Mouse (Mus musculus): ENCODE data around the gene Mal. TPM values are rescaled to one million over a fixed set of nuclear protein-coding genes. Genes with fewer than 3 reads are reported as not detected.
A peak's percentile ranks its signal among the peaks of the same experiment; 100 is the strongest.
"Not testable (repeated sequence)": the region's sequence is repeated elsewhere in the genome, so short reads cannot be mapped to it uniquely, and the experiment has no call there.

Mal gene
- total RNA-seq, 1 experiment from 2014 or later = 5.9 TPM

GRCm38 (mm10) chr2:127625659-127626058 lies 30.8 kb downstream of the Mal start:
- no peak for DNase-seq

- no peak for DNase-seq
Measured at GRCm38 (mm10) chr2:127624786-127625185, 31.7 kb downstream of the Mal start.

GRCm38 (mm10) chr2:127622065-127622464 lies 34.4 kb downstream of the Mal start:
- DNase-seq = no peak

- DNase-seq = no peak
Measured at GRCm38 (mm10) chr2:127619311-127619710, 37.2 kb downstream of the Mal start.

GRCm38 (mm10) chr2:127612288-127612687 lies 44.2 kb downstream of the Mal start:
- no peak for DNase-seq

GRCm38 (mm10) chr2:127611386-127611785 lies 45.1 kb downstream of the Mal start:
- DNase-seq = no peak

GRCm38 (mm10) chr2:127608986-127609385 lies 47.5 kb downstream of the Mal start:
- no peak for DNase-seq

- no peak for DNase-seq
Measured at GRCm38 (mm10) chr2:127608234-127608633, 48.3 kb downstream of the Mal start.

- DNase-seq = no peak
Measured at GRCm38 (mm10) chr2:127605203-127605602, 51.3 kb downstream of the Mal start.

- DNase-seq = not testable (repeated sequence)
Measured at GRCm38 (mm10) chr2:127603383-127603782, 53.1 kb downstream of the Mal start.

- no peak for DNase-seq
Measured at GRCm38 (mm10) chr2:127590840-127591239, 65.7 kb downstream of the Mal start.

- DNase-seq = no peak
Measured at GRCm38 (mm10) chr2:127590204-127590603, 66.3 kb downstream of the Mal start.

GRCm38 (mm10) chr2:127588897-127589296 lies 67.6 kb downstream of the Mal start:
- DNase-seq = no peak

- DNase-seq = no peak
Measured at GRCm38 (mm10) chr2:127587514-127587844, 69.0 kb downstream of the Mal start.

GRCm38 (mm10) chr2:127586694-127587513 lies 69.6 kb downstream of the Mal start, which contains the start of the genes Zfp661 and Mrps5:
Gene Zfp661 (minus strand): TSS chr2:127587094.
Gene Mrps5 (plus strand): TSS chr2:127587222.
- peak; percentile 91 for DNase-seq

GRCm38 (mm10) chr2:127584436-127584858 lies 72.0 kb downstream of the Mal start:
- peak; percentile 95 for DNase-seq

Other genes starting within 250 kb of the Mal start
- 0.37 and 0.38 TPM in 2 replicates for gene Gpat2, start 231.5 kb downstream of the Mal start, total RNA-seq (2021)
- gene Fahd2a, start 212.1 kb downstream of the Mal start, total RNA-seq (2021) = 48.1 and 48.5 TPM in 2 replicates
- gene Kcnip3, start 134.6 kb downstream of the Mal start, total RNA-seq (2021) = 5.1 and 5.3 TPM in 2 replicates
- 0.19 and 0.26 TPM in 2 replicates for gene Prom2, start 115.2 kb downstream of the Mal start, total RNA-seq (2021)
- 2.8 and 4.1 TPM in 2 replicates for gene Zfp661, start 69.6 kb downstream of the Mal start, total RNA-seq (2021)
- 131 and 139 TPM in 2 replicates for gene Mrps5, start 69.5 kb downstream of the Mal start, total RNA-seq (2021)
- gene Mall, start 73.2 kb upstream of the Mal start, total RNA-seq (2021) = 2.2 and 2.5 TPM in 2 replicates
- gene Nphp1, start 132.2 kb upstream of the Mal start, total RNA-seq (2021) = 18.7 and 20.9 TPM in 2 replicates
- gene Mtln, start 135.8 kb upstream of the Mal start, total RNA-seq (2021) = 68.9 and 70.2 TPM in 2 replicates
- 6.0 and 7.3 TPM in 2 replicates for gene Bub1, start 175.2 kb upstream of the Mal start, total RNA-seq (2021)
- gene Acoxl, start 182.2 kb upstream of the Mal start, total RNA-seq (2021) = 0.23 and 0.48 TPM in 2 replicates